Mouse (Mus musculus): ENCODE measurements around the gene Cetn3.

Cetn3 gene

DNA sequence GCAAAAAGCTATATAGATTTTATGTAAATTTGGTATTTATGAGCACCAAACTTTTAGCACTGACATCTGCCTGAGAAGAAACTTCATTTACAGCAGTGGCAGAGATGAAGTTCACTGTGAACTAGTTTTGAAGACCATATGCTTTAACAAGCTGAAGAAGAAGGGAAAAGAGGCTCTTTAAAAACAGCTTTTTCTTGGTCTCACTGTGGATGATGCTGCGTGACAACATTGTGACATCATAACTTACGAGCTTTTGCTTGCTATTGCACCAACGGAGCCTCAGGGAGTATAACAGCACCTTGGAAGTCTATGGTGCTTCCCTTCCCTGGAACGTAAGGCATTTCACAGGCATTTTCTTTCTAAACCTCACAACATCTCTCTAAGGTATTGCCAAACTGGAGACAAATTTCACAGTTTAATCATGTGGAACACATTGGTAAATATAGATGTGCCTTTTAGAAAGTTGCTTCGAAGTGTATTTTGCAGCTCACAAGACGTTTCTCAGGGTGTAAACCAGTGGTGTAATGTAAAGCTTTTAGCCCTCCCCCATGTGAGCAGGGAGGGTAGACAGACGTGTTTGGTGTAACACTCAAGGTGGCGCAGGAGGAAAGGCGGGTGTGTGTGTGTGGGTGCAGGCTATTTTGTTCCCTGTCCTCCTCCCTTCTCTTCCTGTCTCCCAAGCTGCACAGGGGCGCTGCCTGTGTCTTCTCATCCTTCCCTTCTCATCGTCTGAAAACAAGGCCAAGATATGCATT is 41.9 kb downstream of the Cetn3 start:
- no peak for DNase-seq (ENCODE audit: low read depth)

DNA sequence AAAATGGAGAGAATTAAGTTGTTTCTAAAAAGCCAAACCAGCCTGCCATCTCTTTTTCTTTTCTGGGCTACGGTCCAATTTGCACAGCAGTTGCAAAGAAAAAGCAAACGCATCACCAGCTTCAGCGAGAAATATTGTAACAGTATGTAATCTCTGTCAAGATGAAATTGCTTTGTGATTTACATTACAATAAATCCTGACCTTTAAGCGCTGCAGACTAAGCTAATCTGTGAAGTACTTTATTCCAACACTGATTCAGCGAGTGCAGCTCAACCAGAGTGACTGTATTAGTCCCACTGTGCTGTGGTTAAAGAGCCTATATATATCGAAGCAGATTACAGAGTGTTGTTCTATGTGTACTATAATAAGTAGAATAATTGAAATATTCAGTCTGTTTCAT is 45.6 kb downstream of the Cetn3 start:
- DNase-seq (ENCODE audit: low read depth), result no peak

DNA sequence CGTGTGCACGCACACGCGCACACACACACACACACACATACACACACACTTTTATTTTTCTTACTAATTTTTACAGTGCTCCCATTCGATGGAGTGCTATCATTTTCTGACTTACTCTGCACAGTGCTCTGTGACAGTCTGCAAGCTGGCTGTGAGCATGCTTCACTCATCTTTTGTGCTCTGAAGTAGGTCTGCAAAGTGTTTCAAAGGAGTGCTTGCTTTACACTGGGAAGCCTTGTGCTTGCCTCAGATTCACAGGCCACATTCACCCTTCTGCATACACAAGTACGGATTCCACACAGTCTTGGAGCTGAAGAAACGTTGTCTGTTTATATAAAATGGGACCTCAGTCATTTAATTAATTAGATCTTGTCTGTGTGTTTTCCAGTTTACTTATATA is 49.0 kb downstream of the Cetn3 start:
- DNase-seq (ENCODE audit: low read depth), result no peak

DNA sequence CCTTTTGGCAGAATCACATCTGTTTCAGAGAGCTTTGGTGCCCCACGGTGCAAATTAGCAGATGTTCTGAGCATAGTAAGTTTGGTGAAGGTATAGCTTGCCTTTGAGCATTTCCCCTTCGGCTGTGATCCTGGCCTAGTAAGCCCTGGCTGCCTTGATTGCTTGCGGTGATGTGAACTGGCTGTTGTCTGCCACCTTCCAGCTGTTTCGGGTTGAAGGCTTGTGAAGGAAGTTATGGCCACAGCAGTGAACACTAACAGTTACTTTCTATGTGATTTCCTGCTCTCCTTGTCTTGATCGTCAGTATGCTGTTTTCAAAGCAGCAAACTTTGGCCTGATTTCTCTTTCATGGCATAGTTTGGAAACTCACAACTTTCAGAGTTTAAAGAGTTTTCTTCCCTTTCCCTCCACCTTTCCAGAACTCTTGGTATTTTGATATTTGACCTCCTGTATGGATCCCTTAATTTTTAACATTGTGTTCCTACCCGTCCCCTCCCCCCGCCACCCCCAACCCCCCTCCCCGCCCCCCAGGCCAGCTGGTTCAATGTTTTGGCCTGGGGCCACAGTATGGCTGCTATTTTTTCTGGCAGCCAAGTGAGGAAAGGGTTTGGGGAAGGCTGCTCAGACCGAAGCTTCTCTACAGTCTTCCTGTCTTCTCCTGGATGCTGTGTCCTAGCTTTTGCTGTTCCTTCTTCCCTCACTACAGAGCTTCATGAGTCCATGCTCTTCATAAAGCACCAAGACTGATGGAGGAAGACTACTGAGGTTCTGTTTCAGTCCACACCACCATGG is 53.7 kb downstream of the Cetn3 start:
- no peak for DNase-seq (ENCODE audit: low read depth)

DNA sequence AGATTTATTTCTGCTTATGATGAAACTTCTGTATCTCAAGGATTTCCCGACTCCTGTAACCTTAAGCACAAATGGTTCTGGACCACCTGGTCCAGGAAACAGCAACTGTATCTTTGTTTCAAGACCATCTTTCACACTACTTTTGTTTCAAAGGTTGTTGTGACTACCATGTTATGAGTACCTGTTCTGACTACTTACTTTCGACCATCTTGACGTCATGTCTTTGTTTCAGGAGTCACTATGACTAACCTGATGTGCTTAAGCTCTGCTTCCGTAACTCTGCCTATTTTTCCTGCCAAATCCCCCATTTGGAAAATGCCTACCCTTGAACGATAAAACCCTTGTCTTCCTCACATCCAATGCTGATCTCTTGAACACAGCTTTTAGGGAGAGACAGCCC is 55.1 kb downstream of the Cetn3 start:
- DNase-seq (ENCODE audit: low read depth), result no peak

DNA sequence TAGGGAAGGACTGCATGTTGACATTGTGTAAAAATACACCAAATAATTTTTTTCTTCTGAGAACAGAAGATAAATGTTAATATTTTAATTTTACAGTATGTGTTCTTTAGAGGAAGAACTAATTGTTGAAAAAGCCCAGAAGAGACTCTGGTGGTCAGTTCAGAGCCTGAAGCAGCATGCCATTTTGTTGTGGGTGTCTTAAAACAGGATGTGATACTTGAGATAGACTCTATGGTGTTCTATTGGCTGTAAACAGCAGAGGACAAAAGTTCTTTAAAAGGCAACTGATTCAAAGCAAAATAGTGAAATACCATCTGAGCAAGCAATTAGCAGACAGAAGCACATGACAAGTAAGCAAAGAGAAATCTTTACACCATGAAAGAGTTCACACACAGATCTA is 56.1 kb downstream of the Cetn3 start:
- no peak for DNase-seq (ENCODE audit: low read depth)

DNA sequence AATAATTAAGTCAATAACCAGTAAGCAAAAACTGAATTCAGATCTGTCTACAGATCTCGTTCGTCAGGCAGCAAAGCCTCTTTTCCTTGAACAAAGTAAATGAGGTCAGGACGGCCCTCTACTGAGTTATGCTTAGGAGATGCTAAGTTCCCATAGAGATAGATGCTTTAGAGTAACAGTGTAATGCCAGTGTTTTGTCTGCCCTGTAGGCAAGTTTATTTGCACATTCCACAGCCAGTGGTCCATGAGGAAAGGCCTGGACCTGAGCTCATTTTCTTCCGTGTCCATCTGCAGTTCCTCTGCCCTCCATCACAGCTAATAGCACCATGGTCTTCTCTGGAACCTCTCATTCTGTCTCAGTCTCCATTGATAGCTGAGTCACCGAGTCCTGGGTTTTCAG is 57.4 kb downstream of the Cetn3 start:
- no peak for DNase-seq (ENCODE audit: low read depth)

DNA sequence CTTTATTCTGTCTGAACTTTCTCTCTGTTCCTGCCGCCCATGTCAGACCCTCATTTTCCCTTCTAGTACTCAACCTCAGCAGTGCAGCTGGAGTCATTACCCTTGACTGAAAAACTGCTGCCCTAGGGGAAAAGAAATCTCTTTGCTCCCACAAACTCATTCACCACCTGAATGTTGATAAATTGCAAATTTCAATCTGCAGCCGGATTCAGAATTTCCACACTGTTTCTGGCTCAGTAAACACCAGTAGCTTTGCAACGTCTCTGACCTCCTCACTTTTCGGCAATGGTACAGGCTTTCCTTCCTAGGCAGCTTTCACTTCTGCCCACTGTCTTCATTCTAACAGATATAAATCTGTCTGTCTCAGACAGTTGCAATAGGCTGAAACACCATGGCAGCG is 57.8 kb downstream of the Cetn3 start:
- no peak for DNase-seq (ENCODE audit: low read depth)

DNA sequence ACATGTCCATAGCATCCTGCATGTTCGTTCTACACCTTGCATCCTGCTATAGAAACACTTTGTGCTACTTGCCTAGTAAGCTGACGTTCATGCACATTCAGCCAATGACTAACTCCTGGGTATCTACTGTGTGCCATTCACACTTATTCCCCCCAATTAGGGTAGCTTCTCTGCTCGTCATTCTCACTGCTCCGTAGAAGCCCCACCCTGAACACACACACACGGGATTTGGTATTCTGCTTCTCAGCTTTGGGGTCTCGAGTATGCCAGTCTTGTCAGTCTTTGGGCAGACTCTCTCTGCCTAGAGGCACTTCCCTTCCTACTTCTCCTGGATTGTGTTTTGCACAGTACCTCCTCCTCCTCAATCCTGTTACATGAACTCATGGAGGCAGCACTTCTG is 59.4 kb downstream of the Cetn3 start:
- DNase-seq (ENCODE audit: low read depth), result no peak

All from 416B (cell line).